Comparison of ENCODE assay signal across 8 mouse cellular contexts in the genomic region with DNA sequence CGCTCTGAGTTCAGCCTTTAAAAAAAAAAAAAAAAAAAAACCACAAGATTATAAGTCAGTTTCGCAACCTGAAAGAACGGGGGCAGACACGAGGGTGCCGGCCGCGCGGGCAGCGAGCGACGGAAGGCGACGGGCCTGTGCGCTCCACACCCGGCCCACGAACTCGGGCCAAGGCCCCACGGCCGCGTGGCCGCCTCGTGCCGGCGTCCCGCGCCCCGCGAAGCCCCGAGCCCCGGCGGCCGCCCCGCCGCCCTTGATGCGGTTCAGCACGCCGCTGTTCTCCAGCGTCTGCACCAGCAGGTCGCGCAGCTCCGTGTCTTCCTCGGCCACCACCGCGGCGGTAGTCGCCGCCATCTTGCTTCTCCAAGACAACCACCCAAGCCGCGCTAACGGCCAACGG. TPM values are rescaled to one million over a fixed set of nuclear protein-coding genes. Genes with fewer than 3 reads are reported as not detected.
A peak's percentile ranks its signal among the peaks of the same experiment; 100 is the strongest.
DNase-seq lines count a peak whose midpoint lies in the region; ATAC-seq and TF ChIP-seq lines count a peak whose summit lies in the region.
"Not testable (repeated sequence)": the region's sequence is repeated elsewhere in the genome, so short reads cannot be mapped to it uniquely, and the experiment has no call there.

A gene (minus strand): TSS at position 381 of the 400 bp plus-strand sequence.

- H3K27me3 ChIP-seq in limb, embryonic 10.5 days (ENCODE audit: low read depth, poor library complexity, severe bottlenecking), result not testable (repeated sequence)

- H3K4me1 ChIP-seq in embryonic fibroblast, embryonic 13.5 days (ENCODE audit: control insufficient read depth, insufficient read depth, low read length); limb, embryonic 10.5 days: not testable (repeated sequence)

- H3K4me3 ChIP-seq in embryonic fibroblast, embryonic 13.5 days (ENCODE audit: insufficient read depth, low read length), result peak within 1 kb of the TSS; percentile 53
- peak within 1 kb of the TSS; percentile 55 for H3K4me3 ChIP-seq in limb, embryonic 10.5 days

- H3K36me3 ChIP-seq in limb, embryonic 10.5 days, result peaks cover 14% of the 10 kb centered on the region

- H3K9me3 ChIP-seq in limb, embryonic 10.5 days (replicated peaks), result not testable (repeated sequence)

- ATAC-seq in megakaryocyte progenitor cell, adult 5-6 weeks (replicated peaks; ENCODE audit: poor library complexity), result not testable (repeated sequence)

- DNase-seq in adrenal gland, postnatal 25 days, result not testable (repeated sequence)
- DNase-seq in heart, adult 9 months (ENCODE audit: low spot score in 2 of 2), result peak; percentile 53
- peak; percentile 56 for DNase-seq in kidney, adult 11 months
- peak; percentile 44 for DNase-seq in limb, embryonic 10.5 days (ENCODE audit: low spot score)
- DNase-seq in right cerebral cortex, postnatal 4 days, result peak; percentile 16
- peak; percentile 31 to 44 for DNase-seq in urinary bladder, postnatal 36 days (ENCODE audit: low spot score in 2 of 2)

- TF ChIP-seq POLR2A in embryonic fibroblast, embryonic 13.5 days (IDR thresholded peaks at IDR 0.05; ENCODE audit: low read depth, low read length), result not testable (repeated sequence)

- TF ChIP-seq CTCF in embryonic fibroblast, embryonic 13.5 days (IDR thresholded peaks at IDR 0.05; ENCODE audit: borderline replicate concordance, insufficient read depth, low read length), result not testable (repeated sequence)

- not testable (repeated sequence) for H3K27ac ChIP-seq in embryonic fibroblast, embryonic 13.5 days (ENCODE audit: insufficient read depth, low read length)
- H3K27ac ChIP-seq in limb, embryonic 10.5 days, result peak within 1 kb of the TSS; percentile 84

- WGBS in limb, embryonic 10.5 days, result under 1% methylated on average over 47 of the region's 51 CpGs

RNA-seq across cellular contexts. Expression of the gene that starts here (rescaled TPM):
- 21.3 and 22.2 TPM in 2 replicates for total RNA-seq in adrenal gland, postnatal 25 days (2021)
- 16.3 and 18.6 TPM in 2 replicates for polyA plus RNA-seq in embryonic fibroblast, embryonic 13.5 days (2011; ENCODE audit: insufficient read length, low read depth, missing spikeins)
- 54.8 and 59.2 TPM in 2 replicates for polyA plus RNA-seq in limb, embryonic 10.5 days (2016; fragmentation: Nextera tagmentation; extraction: Ambion mirVana)
- total RNA-seq in megakaryocyte progenitor cell, adult 5-6 weeks (2015), result 45.2 and 58.1 TPM in 2 replicates
- 34.9 and 46.6 TPM in 2 replicates for total RNA-seq in megakaryocyte progenitor cell, adult 5-6 weeks (2017)
